Mouse (Mus musculus) thymus, adult 2 months (tissue): ENCODE results near the gene Lmx1b.

ENCODE experiments used
- CTCF ChIP-seq: fragments of 200-500 bp; IDR thresholded peaks from 2 replicates; pipeline ENCODE4 v1.5.1; 2012; ENCODE audit warnings: mild to moderate bottlenecking, control low read depth, low read length, moderate library complexity, borderline replicate concordance; ENCODE audit not compliant: control insufficient read depth, poor library complexity, insufficient read depth; ENCODE audit errors: extremely low read depth
- POLR2A ChIP-seq: fragments of 200-500 bp; IDR thresholded peaks from 2 replicates; pipeline ENCODE4 v1.6.1; 2012; ENCODE audit warnings: mild to moderate bottlenecking, low read length, control low read depth, moderate library complexity; ENCODE audit not compliant: control insufficient read depth, poor library complexity, insufficient read depth; ENCODE audit errors: extremely low read depth

GRCm38 (mm10) chr2:33652517-33653198, 12.3 kb upstream of the Lmx1b start:
- TF ChIP-seq CTCF (peak; percentile 38; the same call in 1 of the 2 replicates), POLR2A (no peak)
